Mouse (Mus musculus): ENCODE measurements around the gene Hps3. TPM values are rescaled to one million over a fixed set of nuclear protein-coding genes. Genes with fewer than 3 reads are reported as not detected.

Hps3 gene
- polyA plus RNA-seq, 1 experiment: 0.10 TPM

GRCm38 (mm10) chr3:19986123-19986522 lies 49.0 kb downstream of the Hps3 start:
- H3K4me3 ChIP-seq (replicated peaks): no peak overlapping the region
- no peaks in the 10 kb centered on the region for H3K27me3 ChIP-seq (ENCODE audit: control insufficient read depth)
- no peaks in the 10 kb centered on the region for H3K36me3 ChIP-seq (ENCODE audit: control insufficient read depth)
- no peaks in the 10 kb centered on the region for H3K9me3 ChIP-seq (ENCODE audit: control insufficient read depth, low read length)
- TF ChIP-seq TAL1 (IDR thresholded peaks at IDR 0.05; ENCODE audit: low read length): no peak
- no peak for TF ChIP-seq GATA1 (IDR thresholded peaks at IDR 0.05; ENCODE audit: low read length)
- no peaks in the 10 kb centered on the region for H3K4me1 ChIP-seq (ENCODE audit: control insufficient read depth)

GRCm38 (mm10) chr3:19982846-19983245 lies 52.3 kb downstream of the Hps3 start:
- H3K36me3 ChIP-seq (ENCODE audit: control insufficient read depth): no peaks in the 10 kb centered on the region
- H3K9me3 ChIP-seq (ENCODE audit: control insufficient read depth, low read length): no peaks in the 10 kb centered on the region
- H3K4me3 ChIP-seq (replicated peaks): no peak overlapping the region
- no peak for TF ChIP-seq TAL1 (IDR thresholded peaks at IDR 0.05; ENCODE audit: low read length)
- TF ChIP-seq GATA1 (IDR thresholded peaks at IDR 0.05; ENCODE audit: low read length): no peak
- no peaks in the 10 kb centered on the region for H3K27me3 ChIP-seq (ENCODE audit: control insufficient read depth)
- H3K4me1 ChIP-seq (ENCODE audit: control insufficient read depth): no peaks in the 10 kb centered on the region

GRCm38 (mm10) chr3:19981156-19981555 lies 54.0 kb downstream of the Hps3 start:
- no peaks in the 10 kb centered on the region for H3K9me3 ChIP-seq (ENCODE audit: control insufficient read depth, low read length)
- TF ChIP-seq TAL1 (IDR thresholded peaks at IDR 0.05; ENCODE audit: low read length) (no peak), GATA1 (IDR thresholded peaks at IDR 0.05; ENCODE audit: low read length) (no peak)

GRCm38 (mm10) chr3:19978474-19978873 lies 56.6 kb downstream of the Hps3 start:
- TF ChIP-seq GATA1 (IDR thresholded peaks at IDR 0.05; ENCODE audit: low read length) (no peak), TAL1 (IDR thresholded peaks at IDR 0.05; ENCODE audit: low read length) (no peak)
- Histone ChIP-seq H3K9me3 (ENCODE audit: control insufficient read depth, low read length) (no peaks in the 10 kb centered on the region), H3K4me1 (ENCODE audit: control insufficient read depth) (no peaks in the 10 kb centered on the region), H3K4me3 (replicated peaks) (no peak overlapping the region), H3K36me3 (ENCODE audit: control insufficient read depth) (no peaks in the 10 kb centered on the region), H3K27me3 (ENCODE audit: control insufficient read depth) (no peaks in the 10 kb centered on the region)

More at GRCm38 (mm10) chr3:19981156-19981555, 54.0 kb downstream of the Hps3 start:
- no peak overlapping the region for H3K4me3 ChIP-seq (replicated peaks)
- H3K36me3 ChIP-seq (ENCODE audit: control insufficient read depth): no peaks in the 10 kb centered on the region
- H3K27me3 ChIP-seq (ENCODE audit: control insufficient read depth): no peaks in the 10 kb centered on the region
- no peaks in the 10 kb centered on the region for H3K4me1 ChIP-seq (ENCODE audit: control insufficient read depth)

- Histone ChIP-seq H3K9me3 (ENCODE audit: control insufficient read depth, low read length) (no peaks in the 10 kb centered on the region), H3K36me3 (ENCODE audit: control insufficient read depth) (no peaks in the 10 kb centered on the region), H3K4me3 (replicated peaks) (no peak overlapping the region), H3K4me1 (ENCODE audit: control insufficient read depth) (no peaks in the 10 kb centered on the region), H3K27me3 (ENCODE audit: control insufficient read depth) (no peaks in the 10 kb centered on the region)
- TF ChIP-seq GATA1 (IDR thresholded peaks at IDR 0.05; ENCODE audit: low read length) (no peak), TAL1 (IDR thresholded peaks at IDR 0.05; ENCODE audit: low read length) (no peak)
These were observed 69.0 kb downstream of the Hps3 start for GRCm38 (mm10) chr3:19966072-19966471.

GRCm38 (mm10) chr3:19965239-19965638 lies 69.9 kb downstream of the Hps3 start:
- TF ChIP-seq GATA1 (IDR thresholded peaks at IDR 0.05; ENCODE audit: low read length) (no peak), TAL1 (IDR thresholded peaks at IDR 0.05; ENCODE audit: low read length) (no peak)
- Histone ChIP-seq H3K4me1 (ENCODE audit: control insufficient read depth) (no peaks in the 10 kb centered on the region), H3K9me3 (ENCODE audit: control insufficient read depth, low read length) (no peaks in the 10 kb centered on the region), H3K4me3 (replicated peaks) (no peak overlapping the region), H3K27me3 (ENCODE audit: control insufficient read depth) (no peaks in the 10 kb centered on the region), H3K36me3 (ENCODE audit: control insufficient read depth) (no peaks in the 10 kb centered on the region)

GRCm38 (mm10) chr3:19964625-19965188 lies 70.4 kb downstream of the Hps3 start:
- Histone ChIP-seq H3K4me3 (replicated peaks) (no peak overlapping the region), H3K4me1 (ENCODE audit: control insufficient read depth) (no peaks in the 10 kb centered on the region), H3K36me3 (ENCODE audit: control insufficient read depth) (no peaks in the 10 kb centered on the region), H3K9me3 (ENCODE audit: control insufficient read depth, low read length) (no peaks in the 10 kb centered on the region), H3K27me3 (ENCODE audit: control insufficient read depth) (no peaks in the 10 kb centered on the region)
- TF ChIP-seq GATA1 (IDR thresholded peaks at IDR 0.05; ENCODE audit: low read length) (no peak), TAL1 (IDR thresholded peaks at IDR 0.05; ENCODE audit: low read length) (no peak)

- H3K9me3 ChIP-seq (ENCODE audit: control insufficient read depth, low read length): no peaks in the 10 kb centered on the region
- no peaks in the 10 kb centered on the region for H3K4me1 ChIP-seq (ENCODE audit: control insufficient read depth)
- H3K36me3 ChIP-seq (ENCODE audit: control insufficient read depth): no peaks in the 10 kb centered on the region
- TF ChIP-seq GATA1 (IDR thresholded peaks at IDR 0.05; ENCODE audit: low read length) (no peak), TAL1 (IDR thresholded peaks at IDR 0.05; ENCODE audit: low read length) (no peak)
- no peaks in the 10 kb centered on the region for H3K27me3 ChIP-seq (ENCODE audit: control insufficient read depth)
- no peak overlapping the region for H3K4me3 ChIP-seq (replicated peaks)
These were observed 72.2 kb downstream of the Hps3 start for GRCm38 (mm10) chr3:19962769-19963513.

- TF ChIP-seq TAL1 (IDR thresholded peaks at IDR 0.05; ENCODE audit: low read length) (no peak), GATA1 (IDR thresholded peaks at IDR 0.05; ENCODE audit: low read length) (no peak)
- Histone ChIP-seq H3K4me3 (replicated peaks) (no peak overlapping the region), H3K4me1 (ENCODE audit: control insufficient read depth) (no peaks in the 10 kb centered on the region), H3K27me3 (ENCODE audit: control insufficient read depth) (no peaks in the 10 kb centered on the region), H3K9me3 (ENCODE audit: control insufficient read depth, low read length) (no peaks in the 10 kb centered on the region), H3K36me3 (ENCODE audit: control insufficient read depth) (no peaks in the 10 kb centered on the region)
These were observed 73.8 kb downstream of the Hps3 start for GRCm38 (mm10) chr3:19961341-19961740.

All from erythroblast, embryonic 14.5 days (primary cell).